In genomic region chr17:73686292-73686691, GRCm38 (mm10) we compare ENCODE assay signal across 27 mouse cellular contexts. TPM values are rescaled to one million over a fixed set of nuclear protein-coding genes. Genes with fewer than 3 reads are reported as not detected.
DNase-seq lines count a peak whose midpoint lies in the region; ATAC-seq lines count a peak whose summit lies in the region.
"Had no signal": no experiment of that assay in that cellular context is flagged by ENCODE, and none has a peak within 500 bp of the region (broad histone marks: within the 10 kb centered on the region; RNA-seq: fewer than 3 reads in every experiment).

No protein-coding gene starts in this region.

- no peak overlapping the region for H3K4me2 ChIP-seq in hindbrain, embryonic 13.5 days
- H3K4me2 ChIP-seq in neural tube, embryonic 13.5 days: no peak overlapping the region
- H3K4me2 ChIP-seq in neural tube, embryonic 15.5 days: peak overlapping the region; percentile 6; the same call in 1 of the 2 replicates
- H3K4me2 ChIP-seq: embryonic facial prominence, embryonic 12.5 days; forebrain, embryonic 12.5 days had no signal

- H3K27ac ChIP-seq in hindbrain, embryonic 13.5 days: peak overlapping the region; percentile 60
- H3K27ac ChIP-seq in hindbrain, embryonic 10.5 days: no peak overlapping the region
- peak overlapping the region; percentile 70 for H3K27ac ChIP-seq in neural tube, embryonic 13.5 days (replicated peaks)
- H3K27ac ChIP-seq in neural tube, embryonic 15.5 days (replicated peaks): peak overlapping the region; percentile 67
- H3K27ac ChIP-seq: embryonic facial prominence, embryonic 10.5 days; embryonic facial prominence, embryonic 12.5 days; forebrain, embryonic 10.5 days; forebrain, embryonic 12.5 days had no signal

- DNase-seq in hindbrain, embryonic 10.5 days (ENCODE audit: low spot score): no peak
- no peak for DNase-seq in neural tube, embryonic 10.5 days (ENCODE audit: extremely low spot score, low spot score)
- DNase-seq: adrenal gland, adult 8-10 months; adrenal gland, postnatal 14 days; adrenal gland, postnatal 36 days; B cell, adult 2 months; cerebellum, adult 11 months; cerebellum, adult 18-20 months; cerebellum, adult 9-10 months; cerebellum, postnatal 10 days; cerebellum, postnatal 25 days had no signal

- H3K4me1 ChIP-seq in hindbrain, embryonic 13.5 days (replicated peaks): peaks cover 13% of the 10 kb centered on the region
- H3K4me1 ChIP-seq in hindbrain, embryonic 10.5 days (replicated peaks): no peaks in the 10 kb centered on the region
- H3K4me1 ChIP-seq in neural tube, embryonic 13.5 days (replicated peaks): peaks cover 19% of the 10 kb centered on the region
- H3K4me1 ChIP-seq in neural tube, embryonic 15.5 days: peaks cover 9% of the 10 kb centered on the region; the same call in 1 of the 2 replicates
- H3K4me1 ChIP-seq: embryonic facial prominence, embryonic 12.5 days; forebrain, embryonic 10.5 days; forebrain, embryonic 12.5 days had no signal

- H3K4me3 ChIP-seq in hindbrain, embryonic 13.5 days: no peak overlapping the region
- no peak overlapping the region for H3K4me3 ChIP-seq in hindbrain, embryonic 10.5 days
- no peak overlapping the region for H3K4me3 ChIP-seq in neural tube, embryonic 13.5 days
- no peak overlapping the region for H3K4me3 ChIP-seq in neural tube, embryonic 15.5 days (replicated peaks)
- H3K4me3 ChIP-seq: embryonic facial prominence, embryonic 10.5 days; embryonic facial prominence, embryonic 12.5 days; erythroblast, embryonic 14.5 days; forebrain, embryonic 10.5 days; forebrain, embryonic 12.5 days had no signal

- H3K36me3 ChIP-seq in hindbrain, embryonic 13.5 days: no peaks in the 10 kb centered on the region
- no peaks in the 10 kb centered on the region for H3K36me3 ChIP-seq in hindbrain, embryonic 10.5 days
- H3K36me3 ChIP-seq in neural tube, embryonic 13.5 days: no peaks in the 10 kb centered on the region
- H3K36me3 ChIP-seq in neural tube, embryonic 15.5 days: no peaks in the 10 kb centered on the region
- H3K36me3 ChIP-seq: embryonic facial prominence, embryonic 10.5 days; embryonic facial prominence, embryonic 12.5 days; forebrain, embryonic 10.5 days; forebrain, embryonic 12.5 days; G1E had no signal

- H3K9me3 ChIP-seq in hindbrain, embryonic 13.5 days: no peaks in the 10 kb centered on the region
- H3K9me3 ChIP-seq in hindbrain, embryonic 10.5 days: no peaks in the 10 kb centered on the region
- H3K9me3 ChIP-seq in neural tube, embryonic 13.5 days: no peaks in the 10 kb centered on the region
- H3K9me3 ChIP-seq in neural tube, embryonic 15.5 days (replicated peaks): no peaks in the 10 kb centered on the region
- H3K9me3 ChIP-seq: embryonic facial prominence, embryonic 10.5 days; embryonic facial prominence, embryonic 12.5 days; forebrain, embryonic 10.5 days; forebrain, embryonic 12.5 days had no signal

- no peak for ATAC-seq in hindbrain, embryonic 13.5 days (ENCODE audit: low FRiP score)
- peak; percentile 67 for ATAC-seq in neural tube, embryonic 13.5 days (ENCODE audit: low read depth)
- peak; percentile 64 for ATAC-seq in neural tube, embryonic 15.5 days (ENCODE audit: low FRiP score)
- ATAC-seq in erythroblast, adult 5-6 weeks (replicated peaks; ENCODE audit: low FRiP score, poor library complexity, severe bottlenecking): no peak
- ATAC-seq: activated CD4-positive, CD25-positive, alpha-beta regulatory T cell, adult 4 months; CD4-positive, CD25-positive, alpha-beta regulatory T cell, adult 4 months; forebrain, embryonic 14.5 days; forebrain, embryonic 16.5 days; Patski had no signal

- no peak overlapping the region for H3K9ac ChIP-seq in hindbrain, embryonic 13.5 days
- H3K9ac ChIP-seq in neural tube, embryonic 13.5 days: no peak overlapping the region
- H3K9ac ChIP-seq in neural tube, embryonic 15.5 days (replicated peaks): no peak overlapping the region
- H3K9ac ChIP-seq: embryonic facial prominence, embryonic 12.5 days; forebrain, embryonic 12.5 days had no signal

- WGBS in hindbrain, embryonic 13.5 days: 67% methylated on average over 8 of the region's 8 CpGs
- 88% methylated on average over 8 of the region's 8 CpGs for WGBS in hindbrain, embryonic 10.5 days
- WGBS in neural tube, embryonic 13.5 days: 56% methylated on average over 8 of the region's 8 CpGs
- WGBS in neural tube, embryonic 15.5 days: 45% methylated on average over 8 of the region's 8 CpGs

- no peaks in the 10 kb centered on the region for H3K27me3 ChIP-seq in hindbrain, embryonic 13.5 days
- H3K27me3 ChIP-seq in hindbrain, embryonic 10.5 days (ENCODE audit: insufficient read depth, poor library complexity, severe bottlenecking): no peaks in the 10 kb centered on the region
- no peaks in the 10 kb centered on the region for H3K27me3 ChIP-seq in neural tube, embryonic 13.5 days
- H3K27me3 ChIP-seq in neural tube, embryonic 15.5 days (replicated peaks): no peaks in the 10 kb centered on the region
- H3K27me3 ChIP-seq: CH12.LX; embryonic facial prominence, embryonic 12.5 days; forebrain, embryonic 12.5 days; Patski had no signal

RNA-seq across cellular contexts. Expression of gene Galnt14, which starts 24.0 kb away (rescaled TPM):
- 14.1 and 15.4 TPM in 2 replicates for polyA plus RNA-seq in hindbrain, embryonic 13.5 days (2015; fragmentation: Nextera tagmentation; extraction: Ambion mirVana)
- 2.0 and 5.3 TPM in 2 replicates for polyA plus RNA-seq in hindbrain, embryonic 10.5 days (2016; fragmentation: Nextera tagmentation; extraction: Ambion mirVana)
- polyA plus RNA-seq in neural tube, embryonic 13.5 days (2015; fragmentation: Nextera tagmentation; extraction: Ambion mirVana): 26.1 and 28.4 TPM in 2 replicates
- 25.3 and 28.9 TPM in 2 replicates for polyA plus RNA-seq in neural tube, embryonic 15.5 days (2015; fragmentation: Nextera tagmentation; extraction: Ambion mirVana)
- total RNA-seq in erythroblast, adult 5-6 weeks (2015; ENCODE audit: low replicate concordance): not detected in 2 replicates
- total RNA-seq in erythroblast, adult 5-6 weeks (2017; ENCODE audit: low replicate concordance): not detected in 2 replicates
- polyA plus RNA-seq: erythroblast, embryonic 14.5 days; G1E had no signal

Comparison
In these comparisons a context has a peak if more than half of its experiments do, and no peak if none do; other contexts are left out.
1. ATAC-seq: peak in neural tube, embryonic 13.5 days (single experiment) and neural tube, embryonic 15.5 days (single experiment); none in hindbrain, embryonic 13.5 days (single experiment) and erythroblast, adult 5-6 weeks (single experiment).